ENCODE assay signal across 14 mouse cellular contexts in genomic region chr2:26188517-26188916, GRCm38 (mm10). TPM values are rescaled to one million over a fixed set of nuclear protein-coding genes. Genes with fewer than 3 reads are reported as not detected.
DNase-seq lines count a peak whose midpoint lies in the region; ATAC-seq and TF ChIP-seq lines count a peak whose summit lies in the region.
"Had no signal": no experiment of that assay in that cellular context is flagged by ENCODE, and none has a peak within 500 bp of the region (broad histone marks: within the 10 kb centered on the region; RNA-seq: fewer than 3 reads in every experiment).

No protein-coding gene starts in this region.

- DNase-seq in kidney, adult 9 months, result peak; percentile 31
- peak; percentile 62 for DNase-seq in lung, postnatal 0 days (ENCODE audit: low spot score)
- DNase-seq in left cerebral cortex, postnatal 4 days, result no peak
- DNase-seq in gastrocnemius, adult 2 months, result no peak
- DNase-seq: adrenal gland, adult 2 months; cerebellum, adult 8-10 months; liver, embryonic 13.5 days; thymus, adult 18-20 months had no signal

- intact Hi-C loops in left cerebral cortex, postnatal 4 days (cut with DNase I), result no loop called here
- intact Hi-C loops in gastrocnemius, adult 2 months (cut with DNase I), result loop anchor here (10.0 kb wide), 1 partner anchor 86 kb away; no protein-coding TSS in a partner anchor

- TF ChIP-seq EP300 in lung, postnatal 0 days (IDR thresholded peaks at IDR 0.05), result no peak

- H3K4me2 ChIP-seq in kidney, embryonic 15.5 days, result no peak overlapping the region
- no peak overlapping the region for H3K4me2 ChIP-seq in lung, postnatal 0 days (replicated peaks; ENCODE audit: low read depth, low read length)
- no peak overlapping the region for H3K4me2 ChIP-seq in stomach, embryonic 15.5 days
- H3K4me2 ChIP-seq: liver, embryonic 13.5 days had no signal

- H3K27ac ChIP-seq in kidney, embryonic 15.5 days, result no peak overlapping the region
- H3K27ac ChIP-seq in lung, postnatal 0 days (ENCODE audit: low read length), result no peak overlapping the region
- no peak overlapping the region for H3K27ac ChIP-seq in stomach, embryonic 15.5 days
- no peak overlapping the region for H3K27ac ChIP-seq in gastrocnemius, adult 2 months
- H3K27ac ChIP-seq: liver, embryonic 13.5 days had no signal

- WGBS in kidney, embryonic 15.5 days, result 82% methylated on average over 5 of the region's 5 CpGs
- 56% methylated on average over 5 of the region's 5 CpGs for WGBS in lung, postnatal 0 days
- WGBS in stomach, embryonic 15.5 days, result 72% methylated on average over 5 of the region's 5 CpGs

- peaks cover 52% of the 10 kb centered on the region for H3K27me3 ChIP-seq in kidney, embryonic 15.5 days
- 0 out of 2 replicates have a peak, but pooled peaks cover 2% of the 10 kb centered on the region for H3K27me3 ChIP-seq in lung, postnatal 0 days (replicated peaks; ENCODE audit: insufficient read depth, low read length)
- peaks cover 12% of the 10 kb centered on the region for H3K27me3 ChIP-seq in stomach, embryonic 15.5 days (replicated peaks)

- H3K4me1 ChIP-seq in kidney, embryonic 15.5 days, result peaks cover 13% of the 10 kb centered on the region; the same call in 1 of the 2 replicates
- H3K4me1 ChIP-seq in lung, postnatal 0 days (ENCODE audit: insufficient read depth, low read depth, low read length), result no peaks in the 10 kb centered on the region
- H3K4me1 ChIP-seq in stomach, embryonic 15.5 days, result no peaks in the 10 kb centered on the region

- H3K4me3 ChIP-seq in kidney, embryonic 15.5 days (replicated peaks), result no peak overlapping the region
- H3K4me3 ChIP-seq in lung, postnatal 0 days (ENCODE audit: low read depth, low read length), result no peak overlapping the region
- H3K4me3 ChIP-seq in stomach, embryonic 15.5 days (replicated peaks), result no peak overlapping the region
- H3K4me3 ChIP-seq in gastrocnemius, adult 2 months, result no peak overlapping the region
- H3K4me3 ChIP-seq: liver, embryonic 13.5 days; myocyte had no signal

- no peaks in the 10 kb centered on the region for H3K9me3 ChIP-seq in kidney, embryonic 15.5 days (replicated peaks)
- H3K9me3 ChIP-seq in lung, postnatal 0 days (ENCODE audit: low read length), result no peaks in the 10 kb centered on the region
- H3K9me3 ChIP-seq in stomach, embryonic 15.5 days, result no peaks in the 10 kb centered on the region
- H3K9me3 ChIP-seq: liver, embryonic 13.5 days had no signal

- H3K36me3 ChIP-seq in kidney, embryonic 15.5 days, result no peaks in the 10 kb centered on the region
- H3K36me3 ChIP-seq in lung, postnatal 0 days (ENCODE audit: insufficient read depth, low read length), result no peaks in the 10 kb centered on the region
- no peaks in the 10 kb centered on the region for H3K36me3 ChIP-seq in stomach, embryonic 15.5 days
- H3K36me3 ChIP-seq: liver, embryonic 13.5 days had no signal

- no peak for TF ChIP-seq CTCF in lung, postnatal 0 days (IDR thresholded peaks at IDR 0.05)
- no peak for TF ChIP-seq CTCF in gastrocnemius, adult 2 months (IDR thresholded peaks at IDR 0.05)

- no peak overlapping the region for H3K9ac ChIP-seq in kidney, embryonic 15.5 days
- no peak overlapping the region for H3K9ac ChIP-seq in lung, postnatal 0 days (replicated peaks; ENCODE audit: low read depth)
- no peak overlapping the region for H3K9ac ChIP-seq in stomach, embryonic 15.5 days
- H3K9ac ChIP-seq: liver, embryonic 13.5 days had no signal

- ATAC-seq in kidney, embryonic 15.5 days (replicated peaks; ENCODE audit: low FRiP score), result no peak
- peak; percentile 95 for ATAC-seq in common myeloid progenitor, adult 5-6 weeks (replicated peaks; ENCODE audit: low read depth, poor library complexity, severe bottlenecking)
- peak; percentile 64 for ATAC-seq in lung, postnatal 0 days
- ATAC-seq in stomach, embryonic 15.5 days (ENCODE audit: insufficient read depth, low FRiP score, low read depth), result peak; percentile 74
- no peak for ATAC-seq in erythroblast, adult 5-6 weeks (replicated peaks; ENCODE audit: low FRiP score, poor library complexity, severe bottlenecking)

RNA-seq across cellular contexts. Expression of gene Lhx3, which starts 19.6 kb away (rescaled TPM):
- polyA plus RNA-seq in kidney, embryonic 15.5 days (2015; fragmentation: Nextera tagmentation; extraction: Ambion mirVana), result not detected in 2 replicates
- not detected in 2 replicates for total RNA-seq in common myeloid progenitor, adult 5-6 weeks (2017)
- polyA plus RNA-seq in lung, postnatal 0 days (2015; fragmentation: Nextera tagmentation; extraction: Ambion mirVana), result not detected in 2 replicates
- 0.08 TPM in 1 of 2 replicates, not detected in the other for polyA plus RNA-seq in stomach, embryonic 15.5 days (2015; fragmentation: Nextera tagmentation; extraction: Ambion mirVana)
- not detected for total RNA-seq in left cerebral cortex, postnatal 4 days (2021)
- total RNA-seq in gastrocnemius, adult 2 months (2021), result not detected
- total RNA-seq in erythroblast, adult 5-6 weeks (2015; ENCODE audit: low replicate concordance), result not detected in 2 replicates
- total RNA-seq in erythroblast, adult 5-6 weeks (2017; ENCODE audit: low replicate concordance), result not detected in 2 replicates
- polyA plus RNA-seq: heart, embryonic 14.5 days; liver, embryonic 13.5 days; myocyte had no signal

RNA-seq across cellular contexts. Expression of gene Qsox2, which starts 48.8 kb away (rescaled TPM):
- 17.5 and 19.6 TPM in 2 replicates for polyA plus RNA-seq in kidney, embryonic 15.5 days (2015; fragmentation: Nextera tagmentation; extraction: Ambion mirVana)
- 5.4 and 6.9 TPM in 2 replicates for total RNA-seq in common myeloid progenitor, adult 5-6 weeks (2017)
- polyA plus RNA-seq in lung, postnatal 0 days (2015; fragmentation: Nextera tagmentation; extraction: Ambion mirVana), result 11.3 and 12.9 TPM in 2 replicates
- polyA plus RNA-seq in stomach, embryonic 15.5 days (2015; fragmentation: Nextera tagmentation; extraction: Ambion mirVana), result 26.1 and 32.4 TPM in 2 replicates
- total RNA-seq in left cerebral cortex, postnatal 4 days (2021), result 10 to 100 TPM; 15.8 to 17.2 TPM
- total RNA-seq in gastrocnemius, adult 2 months (2021), result 1 to 10 TPM; 3.0 to 3.9 TPM
- total RNA-seq in erythroblast, adult 5-6 weeks (2015; ENCODE audit: low replicate concordance), result 1.7 and 2.1 TPM in 2 replicates
- total RNA-seq in erythroblast, adult 5-6 weeks (2017; ENCODE audit: low replicate concordance), result 0.60 and 1.7 TPM in 2 replicates

Comparison
In these comparisons a context has a peak if more than half of its experiments do, and no peak if none do; other contexts are left out.
1. DNase-seq: peak in kidney, adult 9 months (single experiment) and lung, postnatal 0 days (single experiment); none in left cerebral cortex, postnatal 4 days (single experiment) and gastrocnemius, adult 2 months (single experiment).
2. ATAC-seq: peak in common myeloid progenitor, adult 5-6 weeks (single experiment), lung, postnatal 0 days (single experiment) and stomach, embryonic 15.5 days (single experiment); none in kidney, embryonic 15.5 days (single experiment) and erythroblast, adult 5-6 weeks (single experiment).